ENCODE assay signal across 9 mouse cellular contexts in genomic region chr5:43990316-43990715, GRCm38 (mm10). TPM values are rescaled to one million over a fixed set of nuclear protein-coding genes. Genes with fewer than 3 reads are reported as not detected.
DNase-seq lines count a peak whose midpoint lies in the region; ATAC-seq lines count a peak whose summit lies in the region.
"Had no signal": no experiment of that assay in that cellular context is flagged by ENCODE, and none has a peak within 500 bp of the region (broad histone marks: within the 10 kb centered on the region; RNA-seq: fewer than 3 reads in every experiment).

No protein-coding gene starts in this region.

- peak; percentile 12 to 50 for DNase-seq in layer of hippocampus, adult 18-20 months (ENCODE audit: low spot score in 2 of 2)
- no peak for DNase-seq in layer of hippocampus, adult 9-11 months
- DNase-seq in MEL-GATA-1-ER (ENCODE audit: extremely low read depth, low read depth), result peak; percentile 1
- DNase-seq in cerebellum, adult 8-10 months, result peak; percentile 37
- peak; percentile 68 for DNase-seq in limb, embryonic 10.5 days (ENCODE audit: low spot score)
- peak; percentile 51 for DNase-seq in ovary, postnatal 14 days (ENCODE audit: low spot score)
- DNase-seq in urinary bladder, postnatal 36 days (ENCODE audit: low spot score in 2 of 2), result peak; percentile 48 to 69

- peak; percentile 79 for ATAC-seq in granulocyte monocyte progenitor cell, adult 5-6 weeks (replicated peaks; ENCODE audit: poor library complexity, severe bottlenecking)

- H3K27ac ChIP-seq in limb, embryonic 10.5 days, result no peak overlapping the region
- H3K27ac ChIP-seq: liver, embryonic 15.5 days had no signal

- H3K4me3 ChIP-seq in limb, embryonic 10.5 days, result no peak overlapping the region
- H3K4me3 ChIP-seq: liver, embryonic 15.5 days had no signal

- H3K9me3 ChIP-seq in limb, embryonic 10.5 days (replicated peaks), result no peaks in the 10 kb centered on the region
- H3K9me3 ChIP-seq: liver, embryonic 15.5 days had no signal

- H3K4me1 ChIP-seq in limb, embryonic 10.5 days, result no peaks in the 10 kb centered on the region
- H3K4me1 ChIP-seq: liver, embryonic 15.5 days had no signal

- H3K27me3 ChIP-seq in limb, embryonic 10.5 days (ENCODE audit: low read depth, poor library complexity, severe bottlenecking), result no peaks in the 10 kb centered on the region
- H3K27me3 ChIP-seq: liver, embryonic 15.5 days had no signal

- WGBS in limb, embryonic 10.5 days, result 48% methylated on average over 6 of the region's 6 CpGs

- H3K36me3 ChIP-seq in limb, embryonic 10.5 days, result 0 out of 2 replicates have a peak, but pooled peaks cover 3% of the 10 kb centered on the region
- H3K36me3 ChIP-seq: liver, embryonic 15.5 days had no signal

RNA-seq across cellular contexts. Expression of gene Fgfbp1, which starts 8.7 kb away (rescaled TPM):
- total RNA-seq in layer of hippocampus, adult 18-20 months (2021), result under 1 TPM in 1 of 2 experiments, not detected in 1; 0.27 TPM
- not detected in 2 replicates for total RNA-seq in granulocyte monocyte progenitor cell, adult 5-6 weeks (2014; fragmentation: Nextera tagmentation)
- total RNA-seq in granulocyte monocyte progenitor cell, adult 5-6 weeks (2017), result not detected in 2 replicates
- 0.55 and 1.5 TPM in 2 replicates for polyA plus RNA-seq in limb, embryonic 10.5 days (2016; fragmentation: Nextera tagmentation; extraction: Ambion mirVana)
